Mouse (Mus musculus) lung, postnatal 0 days (tissue): ENCODE data around the gene Jazf1. TPM values are rescaled to one million over a fixed set of nuclear protein-coding genes. Genes with fewer than 3 reads are reported as not detected.

ENCODE experiments used
- ATAC-seq: fragments of 200-750 bp; cut with Nextera tagmentation; 2 replicates; pipeline ENCODE4 v1.8.0; 2017; ENCODE audit warnings: moderate library complexity
- DNase-seq: peaks from one replicate; pipeline ENCODE4 v3.0.0-alpha.2; 2016; ENCODE audit warnings: low spot score
- H3K27ac ChIP-seq: fragments of 300-500 bp; sonication (generic); 2 replicates; pipeline ENCODE4 v1.5.1; 2014; ENCODE audit warnings: antibody characterized with exemption, mild to moderate bottlenecking, low read length, mixed read lengths
- H3K27me3 ChIP-seq: fragments of 300-500 bp; sonication (generic); replicated peaks from 2 replicates; pipeline ENCODE4 v1.6.1; 2014; ENCODE audit warnings: low read length, mixed read lengths; ENCODE audit not compliant: insufficient read depth
- H3K36me3 ChIP-seq: fragments of 300-500 bp; sonication (generic); 2 replicates; pipeline ENCODE4 v1.6.1; 2014; ENCODE audit warnings: low read length, mixed read lengths; ENCODE audit not compliant: insufficient read depth
- H3K4me1 ChIP-seq: fragments of 300-500 bp; sonication (generic); 2 replicates; pipeline ENCODE4 v1.6.1; 2014; ENCODE audit warnings: antibody characterized with exemption, low read depth, low read length, mixed read lengths; ENCODE audit not compliant: insufficient read depth
- H3K4me2 ChIP-seq: fragments of 300-500 bp; sonication (generic); replicated peaks from 2 replicates; pipeline ENCODE4 v1.6.1; 2014; ENCODE audit warnings: low read depth, mild to moderate bottlenecking, low read length, moderate library complexity, mixed read lengths
- H3K4me3 ChIP-seq: fragments of 300-500 bp; sonication (generic); 2 replicates; pipeline ENCODE4 v1.5.1; 2014; ENCODE audit warnings: low read depth, low read length
- H3K9ac ChIP-seq: fragments of 300-500 bp; sonication (generic); replicated peaks from 2 replicates; pipeline ENCODE4 v1.6.1; 2014; ENCODE audit warnings: low read depth, mild to moderate bottlenecking
- H3K9me3 ChIP-seq: fragments of 300-500 bp; sonication (generic); 2 replicates; pipeline ENCODE4 v1.6.1; 2016; ENCODE audit warnings: low read length, mixed read lengths
- CTCF ChIP-seq: IDR thresholded peaks from 2 replicates; pipeline ENCODE4 v1.5.1; 2016; ENCODE audit warnings: antibody characterized with exemption, mild to moderate bottlenecking
- EP300 ChIP-seq: IDR thresholded peaks from 2 replicates; pipeline ENCODE4 v1.6.1; 2016; ENCODE audit warnings: antibody characterized with exemption, mild to moderate bottlenecking, control low read depth
- WGBS: fragments of 180-500 bp; shearing (Covaris S2); extraction: QIAGEN DNeasy Blood & Tissue Kit; methylation state at CpG from one replicate; pipeline ENCODE4 v1.1.7; 2014; 5-methylcytosine and 5-hydroxymethylcytosine counted together
- polyA plus RNA-seq: library from polyadenylated mRNA; unstranded; fragments of >200 nt; fragmentation: Nextera tagmentation; extraction: Ambion mirVana; gene quantifications from 2 replicates; pipeline ENCODE4 v1.2.1, GENCODE M21; 2015

The Jazf1 gene
- polyA plus RNA-seq, 1 experiment from 2014 or later, result 3.9 TPM

DNA sequence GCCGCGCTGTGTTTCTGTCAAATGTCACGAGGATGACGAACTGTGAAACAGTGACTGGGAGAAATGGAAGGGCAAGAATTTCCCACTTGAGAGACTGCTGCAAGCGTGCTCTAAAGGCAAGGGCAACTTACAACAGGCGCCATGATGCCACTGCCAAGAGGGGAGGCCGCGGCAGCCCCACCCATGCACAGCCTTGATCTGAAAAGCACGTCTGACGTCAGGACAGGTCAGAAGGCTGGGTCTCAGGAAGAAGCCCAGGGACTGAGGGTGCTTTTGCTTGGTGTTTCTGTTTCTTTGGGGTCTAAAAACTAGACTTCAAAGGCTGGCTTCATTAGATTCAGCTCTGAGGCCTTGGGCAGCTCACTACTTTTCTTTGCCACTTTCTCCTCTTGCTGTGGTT is 278.1 kb downstream of the Jazf1 start:
- no peaks in the 10 kb centered on the region for H3K27me3 ChIP-seq
- WGBS, result 57% methylated on average over 10 of the region's 10 CpGs
- TF ChIP-seq EP300 (no peak), CTCF (no peak)

DNA sequence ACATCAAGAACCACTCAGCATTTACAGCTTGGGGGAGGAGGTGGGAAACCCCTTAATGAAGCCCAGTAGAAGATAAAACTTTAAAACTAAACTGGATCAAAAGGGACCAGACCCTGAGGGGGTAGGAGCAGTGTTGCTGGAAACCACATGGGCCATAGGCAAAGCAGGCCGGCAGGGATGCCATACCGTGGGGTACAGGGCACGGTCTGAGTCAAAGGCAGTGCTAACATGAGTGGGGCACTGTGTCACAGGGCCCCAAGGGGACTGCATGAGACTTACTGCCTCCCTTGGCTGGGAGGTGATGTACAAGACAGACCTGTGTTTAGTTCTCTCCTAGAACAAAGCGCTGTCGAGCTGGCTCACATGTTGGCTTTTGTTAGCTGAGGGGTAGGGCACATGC is 288.9 kb downstream of the Jazf1 start:
- H3K4me2 ChIP-seq, result no peak overlapping the region
- no peaks in the 10 kb centered on the region for H3K4me1 ChIP-seq
- DNase-seq (no peak), ATAC-seq (no peak)
- TF ChIP-seq CTCF, result no peak
- TF ChIP-seq EP300, result no peak
- H3K9ac ChIP-seq, result no peak overlapping the region
- H3K36me3 ChIP-seq, result no peaks in the 10 kb centered on the region
- H3K9me3 ChIP-seq, result no peaks in the 10 kb centered on the region
- H3K4me3 ChIP-seq, result no peak overlapping the region
- WGBS, result 84% methylated on average over 5 of the region's 5 CpGs
- H3K27ac ChIP-seq, result no peak overlapping the region
- no peaks in the 10 kb centered on the region for H3K27me3 ChIP-seq

More for the DNA sequence above, 278.1 kb downstream of the Jazf1 start:
- no peak overlapping the region for H3K4me3 ChIP-seq
- H3K9ac ChIP-seq, result no peak overlapping the region
- no peak for ATAC-seq
- H3K9me3 ChIP-seq, result no peaks in the 10 kb centered on the region
- no peaks in the 10 kb centered on the region for H3K36me3 ChIP-seq
- no peak overlapping the region for H3K4me2 ChIP-seq
- 0 out of 2 replicates have a peak, but pooled peaks cover 10% of the 10 kb centered on the region for H3K4me1 ChIP-seq
- DNase-seq, result no peak
- no peak overlapping the region for H3K27ac ChIP-seq

DNA sequence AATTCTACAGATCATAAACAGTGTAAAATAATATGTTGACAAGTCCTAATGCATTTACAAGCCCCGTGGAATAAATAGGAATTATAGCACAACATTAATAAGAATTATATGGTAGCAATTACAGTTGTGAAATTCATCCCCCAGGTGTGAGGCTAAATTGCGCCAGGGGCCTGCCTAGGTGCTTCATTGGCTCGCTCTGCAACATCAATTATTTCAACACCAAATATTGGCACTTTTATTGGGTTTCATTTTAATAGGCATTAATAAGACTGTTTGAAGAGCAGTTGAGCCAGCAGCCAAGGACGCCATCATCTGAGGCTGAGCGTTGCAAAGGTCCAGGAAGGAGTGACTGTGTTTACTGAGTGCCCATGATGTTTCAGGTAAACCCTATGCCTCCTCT is 289.9 kb downstream of the Jazf1 start:
- DNase-seq (no peak), ATAC-seq (no peak)
- no peaks in the 10 kb centered on the region for H3K36me3 ChIP-seq
- H3K4me2 ChIP-seq, result no peak overlapping the region
- H3K9ac ChIP-seq, result no peak overlapping the region
- 84% methylated on average over 5 of the region's 5 CpGs for WGBS
- H3K9me3 ChIP-seq, result no peaks in the 10 kb centered on the region
- no peak overlapping the region for H3K4me3 ChIP-seq
- no peak for TF ChIP-seq CTCF
- TF ChIP-seq EP300, result no peak
- no peaks in the 10 kb centered on the region for H3K4me1 ChIP-seq
- H3K27me3 ChIP-seq, result no peaks in the 10 kb centered on the region
- H3K27ac ChIP-seq, result no peak overlapping the region

DNA sequence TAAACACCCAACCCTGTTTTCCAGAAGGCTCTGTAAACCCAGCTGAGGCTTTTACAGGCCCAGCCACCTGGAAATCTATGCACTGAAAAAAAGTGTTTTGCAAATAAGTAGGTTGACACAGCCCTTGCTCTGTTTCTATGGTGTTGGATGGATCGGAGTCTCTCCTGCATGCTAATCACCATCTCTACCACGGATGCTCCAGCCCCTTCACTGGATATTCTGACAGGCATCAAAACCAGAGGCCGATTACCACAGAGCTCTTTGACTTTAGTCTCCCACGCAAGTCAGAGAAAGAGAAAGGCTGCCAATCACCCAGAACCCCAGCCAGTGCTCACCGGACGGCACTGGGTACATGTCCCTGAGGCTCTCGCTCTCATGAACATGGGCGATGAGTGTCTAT is 291.4 kb downstream of the Jazf1 start:
- no peak for ATAC-seq
- no peaks in the 10 kb centered on the region for H3K36me3 ChIP-seq
- H3K9ac ChIP-seq, result no peak overlapping the region
- H3K4me2 ChIP-seq, result no peak overlapping the region
- no peak overlapping the region for H3K4me3 ChIP-seq
- no peaks in the 10 kb centered on the region for H3K9me3 ChIP-seq
- TF ChIP-seq CTCF (no peak), EP300 (no peak)
- no peak for DNase-seq
- 91% methylated on average over 8 of the region's 8 CpGs for WGBS
- no peaks in the 10 kb centered on the region for H3K27me3 ChIP-seq
- no peak overlapping the region for H3K27ac ChIP-seq
- no peaks in the 10 kb centered on the region for H3K4me1 ChIP-seq

DNA sequence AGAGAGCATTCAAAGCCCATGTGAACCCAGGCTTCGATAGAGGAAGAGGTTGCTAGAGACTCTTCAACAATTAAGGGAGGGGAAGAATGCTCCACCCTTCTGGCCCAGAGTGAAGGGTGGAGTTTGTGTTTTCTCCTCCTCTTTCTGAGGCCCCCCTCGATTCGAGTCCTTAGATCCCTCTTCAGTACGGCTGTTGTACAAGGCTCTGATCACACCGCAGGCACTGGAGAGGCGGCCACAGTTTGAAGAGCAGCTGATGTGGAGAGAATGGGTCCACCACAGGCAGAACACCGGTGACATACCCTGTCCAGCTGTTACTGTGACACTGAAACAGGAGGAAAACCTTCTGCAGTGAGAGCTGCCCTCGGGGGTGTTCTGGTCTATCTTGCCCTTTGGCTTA is 292.5 kb downstream of the Jazf1 start:
- ATAC-seq, result no peak
- no peaks in the 10 kb centered on the region for H3K4me1 ChIP-seq
- no peaks in the 10 kb centered on the region for H3K9me3 ChIP-seq
- no peak for DNase-seq
- 66% methylated on average over 8 of the region's 8 CpGs for WGBS
- no peaks in the 10 kb centered on the region for H3K36me3 ChIP-seq
- TF ChIP-seq EP300, result no peak
- TF ChIP-seq CTCF, result no peak
- H3K9ac ChIP-seq, result no peak overlapping the region
- no peak overlapping the region for H3K4me3 ChIP-seq
- no peak overlapping the region for H3K27ac ChIP-seq
- no peak overlapping the region for H3K4me2 ChIP-seq
- no peaks in the 10 kb centered on the region for H3K27me3 ChIP-seq

DNA sequence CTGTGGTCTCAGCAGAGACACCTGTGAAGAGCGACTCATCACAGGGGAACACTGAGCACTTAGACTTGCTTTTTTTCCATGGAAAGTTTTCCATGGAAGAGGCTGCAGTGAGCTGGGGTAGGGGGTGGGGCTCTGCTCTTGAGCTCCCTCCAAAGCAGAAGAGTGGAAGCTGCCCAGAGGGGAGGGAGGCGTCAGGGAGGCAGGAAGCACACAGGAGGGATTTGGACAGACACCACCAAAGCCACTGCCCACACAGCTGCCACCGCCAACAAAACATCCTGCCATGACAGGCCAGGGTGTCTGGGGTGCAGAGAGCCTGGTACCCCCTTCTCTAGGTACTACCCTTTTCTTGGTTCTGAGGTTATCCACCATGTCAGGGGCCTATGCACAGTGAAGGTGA is 293.1 kb downstream of the Jazf1 start:
- 0 out of 2 replicates have a peak, but pooled peaks cover under 1% of the 10 kb centered on the region for H3K36me3 ChIP-seq
- H3K27ac ChIP-seq, result no peak overlapping the region
- H3K9me3 ChIP-seq, result no peaks in the 10 kb centered on the region
- TF ChIP-seq CTCF (peak; percentile 17; the same call in 1 of the 2 replicates), EP300 (no peak)
- WGBS, result 70% methylated on average over 3 of the region's 3 CpGs
- DNase-seq, result peak; percentile 37
- no peaks in the 10 kb centered on the region for H3K4me1 ChIP-seq
- H3K9ac ChIP-seq, result no peak overlapping the region
- peak; percentile 52; the same call in 1 of the 2 replicates for ATAC-seq
- H3K4me2 ChIP-seq, result no peak overlapping the region
- H3K4me3 ChIP-seq, result no peak overlapping the region
- no peaks in the 10 kb centered on the region for H3K27me3 ChIP-seq

DNA sequence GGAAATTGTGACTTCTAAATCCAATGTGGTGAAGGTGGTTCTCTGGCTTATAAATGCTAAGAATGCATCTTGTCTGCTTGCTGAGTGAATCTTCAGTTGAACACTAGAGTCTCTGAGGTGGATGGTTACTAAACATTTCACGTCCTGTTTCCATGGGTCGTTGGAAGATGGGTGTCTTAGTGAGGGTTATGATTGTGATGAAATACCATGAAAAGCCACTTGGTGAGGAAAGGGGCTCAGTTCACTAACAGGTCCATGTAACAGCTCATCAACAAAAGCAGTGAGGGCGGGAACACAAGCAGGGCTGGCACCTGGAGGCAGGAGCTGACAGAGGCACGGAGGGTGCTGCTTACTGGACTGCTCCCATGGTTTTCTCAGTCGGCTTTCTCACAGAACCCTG is 295.3 kb downstream of the Jazf1 start:
- Histone ChIP-seq H3K4me1 (no peaks in the 10 kb centered on the region), H3K9me3 (no peaks in the 10 kb centered on the region), H3K4me2 (no peak overlapping the region), H3K9ac (no peak overlapping the region), H3K27ac (no peak overlapping the region), H3K4me3 (no peak overlapping the region), H3K27me3 (no peaks in the 10 kb centered on the region), H3K36me3 (peaks cover 14% of the 10 kb centered on the region; the same call in 1 of the 2 replicates)
- DNase-seq (no peak), ATAC-seq (no peak)
- TF ChIP-seq CTCF (no peak), EP300 (no peak)
- 68% methylated on average over 5 of the region's 5 CpGs for WGBS
